Mouse (Mus musculus) intestine, postnatal 0 days (tissue): Measurements from ENCODE around the gene Ints6. TPM values are rescaled to one million over a fixed set of nuclear protein-coding genes. Genes with fewer than 3 reads are reported as not detected.

ENCODE experiments used
- ATAC-seq: fragments of 200-750 bp; cut with Nextera tagmentation; 2 replicates; pipeline ENCODE4 v1.8.0; 2017; ENCODE audit warnings: mild to moderate bottlenecking, moderate TSS enrichment, moderate library complexity
- H3K27ac ChIP-seq: fragments of 300-500 bp; sonication (generic); 2 replicates; pipeline ENCODE4 v1.5.1; 2014; ENCODE audit warnings: mild to moderate bottlenecking, low read depth, low read length, moderate library complexity
- H3K27me3 ChIP-seq: fragments of 300-500 bp; sonication (generic); replicated peaks from 2 replicates; pipeline ENCODE4 v1.6.1; 2014; ENCODE audit warnings: low read length, mixed read lengths; ENCODE audit not compliant: control insufficient read depth, insufficient read depth
- H3K36me3 ChIP-seq: fragments of 300-500 bp; sonication (generic); 2 replicates; pipeline ENCODE4 v1.6.1; 2014; ENCODE audit warnings: mild to moderate bottlenecking, moderate library complexity; ENCODE audit not compliant: control insufficient read depth, insufficient read depth
- H3K4me1 ChIP-seq: fragments of 300-500 bp; sonication (generic); replicated peaks from 2 replicates; pipeline ENCODE4 v1.6.1; 2014; ENCODE audit warnings: antibody characterized with exemption, low read length, mixed read lengths; ENCODE audit not compliant: control insufficient read depth, insufficient read depth
- H3K4me2 ChIP-seq: fragments of 300-500 bp; sonication (generic); replicated peaks from 2 replicates; pipeline ENCODE4 v1.6.1; 2014; ENCODE audit warnings: low read depth, mild to moderate bottlenecking, moderate library complexity
- H3K4me3 ChIP-seq: fragments of 300-500 bp; sonication (generic); 2 replicates; pipeline ENCODE4 v1.5.1; 2014; ENCODE audit warnings: low read depth, low read length
- H3K9ac ChIP-seq: fragments of 300-500 bp; sonication (generic); 2 replicates; pipeline ENCODE4 v1.6.1; 2014; ENCODE audit warnings: mild to moderate bottlenecking, low read depth, low read length
- H3K9me3 ChIP-seq: fragments of 300-500 bp; sonication (generic); 2 replicates; pipeline ENCODE4 v1.6.1; 2016; ENCODE audit warnings: mixed run types; ENCODE audit not compliant: control insufficient read depth
- CTCF ChIP-seq: sonication (generic); IDR thresholded peaks from 2 replicates; pipeline ENCODE4 v1.5.1; 2016; ENCODE audit warnings: low read depth, mild to moderate bottlenecking, control low read depth, antibody characterized with exemption, moderate library complexity
- WGBS: fragments of 180-500 bp; shearing (Covaris S2); extraction: QIAGEN DNeasy Blood & Tissue Kit; methylation state at CpG from one replicate; pipeline ENCODE4 v1.1.7; 2014; 5-methylcytosine and 5-hydroxymethylcytosine counted together
- polyA plus RNA-seq: library from polyadenylated mRNA; unstranded; fragments of >200 nt; fragmentation: Nextera tagmentation; extraction: Ambion mirVana; gene quantifications from 2 replicates; pipeline ENCODE4 v1.2.1, GENCODE M21; 2015

The Ints6 gene
- polyA plus RNA-seq: 6.5 and 8.5 TPM in 2 replicates

GRCm38 (mm10) chr14:62761036-62761881 is at the start of gene Ints6:
TSS of gene Ints6 (minus strand) at chr14:62761169.
- peak within 1 kb of the TSS; percentile 99 for H3K27ac ChIP-seq
- peak; percentile 25 for TF ChIP-seq CTCF
- H3K4me2 ChIP-seq: peak within 1 kb of the TSS; percentile 97
- WGBS: under 1% methylated on average over 69 of the region's 72 CpGs
- no peaks in the 10 kb centered on the region for H3K9me3 ChIP-seq
- peak within 1 kb of the TSS; percentile 99 for H3K9ac ChIP-seq
- no peaks in the 10 kb centered on the region for H3K4me1 ChIP-seq
- H3K4me3 ChIP-seq: peak within 1 kb of the TSS; percentile 95
- H3K36me3 ChIP-seq: no peaks in the 10 kb centered on the region
- H3K27me3 ChIP-seq: no peaks in the 10 kb centered on the region
- peak; percentile 98 for ATAC-seq

- no peaks in the 10 kb centered on the region for H3K36me3 ChIP-seq
- H3K27me3 ChIP-seq: no peaks in the 10 kb centered on the region
- no peak overlapping the region for H3K4me2 ChIP-seq
- H3K27ac ChIP-seq: no peak overlapping the region
- H3K9ac ChIP-seq: no peak overlapping the region
- ATAC-seq: no peak
- TF ChIP-seq CTCF: no peak
- H3K9me3 ChIP-seq: no peaks in the 10 kb centered on the region
- no peaks in the 10 kb centered on the region for H3K4me1 ChIP-seq
- 47% methylated on average over 7 of the region's 7 CpGs for WGBS
- no peak overlapping the region for H3K4me3 ChIP-seq
Observed at GRCm38 (mm10) chr14:62808661-62809523, 47.9 kb upstream of the Ints6 start.

- ATAC-seq: no peak
Observed at GRCm38 (mm10) chr14:62806921-62807320, 46.0 kb upstream of the Ints6 start.

GRCm38 (mm10) chr14:62803204-62803603 is 42.2 kb upstream of the Ints6 start:
- Histone ChIP-seq H3K4me1 (no peaks in the 10 kb centered on the region), H3K9ac (no peak overlapping the region), H3K27ac (no peak overlapping the region), H3K4me3 (no peak overlapping the region), H3K9me3 (no peaks in the 10 kb centered on the region), H3K4me2 (no peak overlapping the region), H3K27me3 (no peaks in the 10 kb centered on the region), H3K36me3 (no peaks in the 10 kb centered on the region)
- TF ChIP-seq CTCF: no peak
- 83% methylated on average over 5 of the region's 5 CpGs for WGBS
- no peak for ATAC-seq

More at GRCm38 (mm10) chr14:62806921-62807320, 46.0 kb upstream of the Ints6 start:
- H3K9me3 ChIP-seq: no peaks in the 10 kb centered on the region
- H3K27me3 ChIP-seq: no peaks in the 10 kb centered on the region
- WGBS: 51% methylated on average over 3 of the region's 3 CpGs
- no peak overlapping the region for H3K4me3 ChIP-seq
- H3K4me1 ChIP-seq: no peaks in the 10 kb centered on the region
- no peak overlapping the region for H3K27ac ChIP-seq
- no peak for TF ChIP-seq CTCF
- H3K4me2 ChIP-seq: no peak overlapping the region
- H3K36me3 ChIP-seq: no peaks in the 10 kb centered on the region
- no peak overlapping the region for H3K9ac ChIP-seq

- no peak for TF ChIP-seq CTCF
- no peaks in the 10 kb centered on the region for H3K9me3 ChIP-seq
- WGBS: 60% methylated on average over 3 of the region's 3 CpGs
- no peak for ATAC-seq
- H3K36me3 ChIP-seq: no peaks in the 10 kb centered on the region
- no peak overlapping the region for H3K4me3 ChIP-seq
- H3K4me1 ChIP-seq: no peaks in the 10 kb centered on the region
- no peaks in the 10 kb centered on the region for H3K27me3 ChIP-seq
- no peak overlapping the region for H3K9ac ChIP-seq
- H3K4me2 ChIP-seq: no peak overlapping the region
- no peak overlapping the region for H3K27ac ChIP-seq
Observed at GRCm38 (mm10) chr14:62800791-62801190, 39.8 kb upstream of the Ints6 start.

- peak; percentile 3; the same call in 1 of the 2 replicates for TF ChIP-seq CTCF
- H3K9ac ChIP-seq: no peak overlapping the region
- H3K9me3 ChIP-seq: no peaks in the 10 kb centered on the region
- peak; percentile 84 for ATAC-seq
- H3K36me3 ChIP-seq: no peaks in the 10 kb centered on the region
- no peaks in the 10 kb centered on the region for H3K4me1 ChIP-seq
- H3K27me3 ChIP-seq: no peaks in the 10 kb centered on the region
- 5% methylated on average over 4 of the region's 4 CpGs for WGBS
- H3K4me2 ChIP-seq: peak overlapping the region; percentile 31; the same call in 1 of the 2 replicates
- H3K4me3 ChIP-seq: no peak overlapping the region
- H3K27ac ChIP-seq: no peak overlapping the region
Observed at GRCm38 (mm10) chr14:62798608-62799101, 37.7 kb upstream of the Ints6 start.
